Mouse (Mus musculus) midbrain, embryonic 15.5 days (tissue): ENCODE measurements around the gene Igfbp3. TPM values are rescaled to one million over a fixed set of nuclear protein-coding genes. Genes with fewer than 3 reads are reported as not detected.

Experiments
- ATAC-seq: fragments of 200-750 bp; cut with Nextera tagmentation; replicated peaks from 2 replicates; pipeline ENCODE4 v1.8.0; 2017; ENCODE audit warnings: moderate TSS enrichment
- H3K27ac ChIP-seq: fragments of 300-500 bp; sonication (generic); 2 replicates; pipeline ENCODE4 v1.5.1; 2015; ENCODE audit warnings: mild to moderate bottlenecking, inconsistent platforms
- H3K27me3 ChIP-seq: fragments of 300-500 bp; sonication (generic); replicated peaks from 2 replicates; pipeline ENCODE4 v1.6.1; 2015; ENCODE audit warnings: inconsistent platforms
- H3K36me3 ChIP-seq: fragments of 300-500 bp; sonication (generic); replicated peaks from 2 replicates; pipeline ENCODE4 v1.6.1; 2015; ENCODE audit warnings: inconsistent platforms
- H3K4me1 ChIP-seq: fragments of 300-500 bp; sonication (generic); 2 replicates; pipeline ENCODE4 v1.6.1; 2015; ENCODE audit warnings: inconsistent platforms
- H3K4me2 ChIP-seq: fragments of 300-500 bp; sonication (generic); 2 replicates; pipeline ENCODE4 v1.6.1; 2015; ENCODE audit warnings: inconsistent platforms, mild to moderate bottlenecking, moderate library complexity
- H3K4me3 ChIP-seq: fragments of 300-500 bp; sonication (generic); 2 replicates; pipeline ENCODE4 v1.5.1; 2015; ENCODE audit warnings: mild to moderate bottlenecking, inconsistent platforms
- H3K9ac ChIP-seq: fragments of 300-500 bp; sonication (generic); 2 replicates; pipeline ENCODE4 v1.6.1; 2015; ENCODE audit warnings: mild to moderate bottlenecking, inconsistent platforms
- H3K9me3 ChIP-seq: fragments of 300-500 bp; sonication (generic); 2 replicates; pipeline ENCODE4 v1.6.1; 2016; ENCODE audit warnings: inconsistent platforms
- WGBS: fragments of 180-500 bp; shearing (Covaris S2); methylation state at CpG from one replicate; pipeline ENCODE4 v1.1.7; 2015; ENCODE audit warnings: mixed read lengths; 5-methylcytosine and 5-hydroxymethylcytosine counted together
- polyA plus RNA-seq: library from polyadenylated mRNA; unstranded; fragments of >200 nt; fragmentation: Nextera tagmentation; extraction: Ambion mirVana; gene quantifications from 2 replicates; pipeline ENCODE4 v1.2.1, GENCODE M21; 2015

Gene Igfbp3
- polyA plus RNA-seq, 1 experiment from 2014 or later, result 14.8 TPM

DNA sequence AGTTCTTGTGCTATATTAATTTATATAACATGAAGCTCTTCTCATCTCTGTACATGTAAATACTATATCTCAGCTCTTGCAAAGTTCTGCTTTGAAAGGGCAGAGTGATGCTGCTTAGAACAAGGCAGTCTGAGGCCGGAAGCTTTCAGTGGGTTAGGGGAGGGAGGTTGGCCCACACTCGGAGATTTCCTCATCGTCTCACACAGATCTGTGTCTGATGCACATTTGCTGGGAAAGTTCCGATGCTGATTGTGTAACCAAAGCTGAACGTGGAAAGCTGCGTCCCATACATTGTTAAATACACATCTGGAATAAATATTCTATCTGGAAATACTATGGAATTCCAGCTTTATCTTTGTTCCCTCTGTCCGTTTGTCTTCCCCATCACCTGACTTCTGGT, 11.5 kb downstream of the Igfbp3 start:
- peaks cover 6% of the 10 kb centered on the region; the same call in 1 of the 2 replicates for H3K4me1 ChIP-seq
- no peak overlapping the region for H3K9ac ChIP-seq
- 0 out of 2 replicates have a peak, but pooled peaks cover 2% of the 10 kb centered on the region for H3K27me3 ChIP-seq
- WGBS, result 85% methylated on average over 7 of the region's 7 CpGs
- H3K27ac ChIP-seq, result no peak overlapping the region
- no peak overlapping the region for H3K4me2 ChIP-seq
- H3K4me3 ChIP-seq, result no peak overlapping the region
- ATAC-seq, result no peak
- no peaks in the 10 kb centered on the region for H3K9me3 ChIP-seq
- H3K36me3 ChIP-seq, result no peaks in the 10 kb centered on the region

DNA sequence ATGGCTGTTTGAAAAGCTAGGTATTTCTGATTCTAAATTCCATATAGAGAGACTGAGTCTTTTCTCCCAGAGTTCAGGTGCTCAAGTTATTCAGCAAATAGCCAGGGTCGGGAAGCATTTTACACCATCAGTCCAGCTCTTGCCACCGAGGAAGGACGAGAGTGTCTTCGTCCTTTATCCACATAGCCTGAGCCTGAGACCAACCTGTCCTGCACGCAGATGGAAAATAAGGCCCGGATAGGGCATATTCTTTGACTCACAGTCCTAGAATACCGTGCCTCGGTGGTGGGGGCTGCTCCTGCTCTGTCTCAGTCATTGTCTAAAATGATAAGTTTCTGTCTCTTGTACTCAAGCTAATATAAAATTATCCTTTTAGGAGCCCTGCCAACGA, 13.3 kb downstream of the Igfbp3 start:
- H3K9ac ChIP-seq, result no peak overlapping the region
- H3K27ac ChIP-seq, result no peak overlapping the region
- H3K4me1 ChIP-seq, result peaks cover 7% of the 10 kb centered on the region; the same call in 1 of the 2 replicates
- WGBS, result 83% methylated on average over 9 of the region's 9 CpGs
- H3K4me3 ChIP-seq, result no peak overlapping the region
- no peak for ATAC-seq
- 0 out of 2 replicates have a peak, but pooled peaks cover 2% of the 10 kb centered on the region for H3K27me3 ChIP-seq
- no peaks in the 10 kb centered on the region for H3K36me3 ChIP-seq
- H3K4me2 ChIP-seq, result no peak overlapping the region
- H3K9me3 ChIP-seq, result no peaks in the 10 kb centered on the region

GRCm38 (mm10) chr11:7199736-7200392, 13.9 kb downstream of the Igfbp3 start:
- Histone ChIP-seq H3K4me3 (no peak overlapping the region), H3K4me1 (peaks cover 7% of the 10 kb centered on the region; the same call in 1 of the 2 replicates), H3K4me2 (no peak overlapping the region), H3K27me3 (0 out of 2 replicates have a peak, but pooled peaks cover 2% of the 10 kb centered on the region), H3K9me3 (no peaks in the 10 kb centered on the region), H3K36me3 (no peaks in the 10 kb centered on the region), H3K9ac (no peak overlapping the region), H3K27ac (no peak overlapping the region)
- ATAC-seq, result peak; percentile 32
- 62% methylated on average over 14 of the region's 14 CpGs for WGBS

GRCm38 (mm10) chr11:7198481-7199256, 15.1 kb downstream of the Igfbp3 start:
- 86% methylated on average over 10 of the region's 10 CpGs for WGBS

DNA sequence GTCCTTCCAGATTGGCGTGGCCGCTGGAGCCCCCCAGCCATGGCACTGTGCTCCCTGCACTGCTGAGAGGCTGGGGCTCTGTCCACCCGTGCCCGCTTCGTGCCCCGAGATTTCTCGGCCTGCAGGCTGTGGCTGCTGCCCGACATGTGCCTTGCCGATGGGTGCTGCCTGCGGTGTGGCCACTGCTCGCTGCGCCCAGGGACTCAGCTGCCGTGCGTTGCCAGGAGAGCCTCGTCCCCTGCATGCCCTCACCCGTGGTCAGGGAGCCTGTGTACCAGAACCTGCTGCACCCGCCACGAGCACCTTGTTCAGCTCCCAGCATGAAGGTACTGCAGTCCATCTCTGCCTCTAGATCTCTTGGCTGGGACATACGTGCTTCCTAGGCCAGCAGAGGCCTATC, 15.7 kb downstream of the Igfbp3 start:
- no peak for ATAC-seq
- no peak overlapping the region for H3K4me3 ChIP-seq

More at GRCm38 (mm10) chr11:7198481-7199256, 15.1 kb downstream of the Igfbp3 start:
- Histone ChIP-seq H3K4me3 (no peak overlapping the region), H3K4me1 (peaks cover 7% of the 10 kb centered on the region; the same call in 1 of the 2 replicates), H3K36me3 (no peaks in the 10 kb centered on the region), H3K27ac (no peak overlapping the region), H3K9ac (no peak overlapping the region), H3K9me3 (no peaks in the 10 kb centered on the region), H3K4me2 (no peak overlapping the region), H3K27me3 (0 out of 2 replicates have a peak, but pooled peaks cover 2% of the 10 kb centered on the region)
- ATAC-seq, result no peak

GRCm38 (mm10) chr11:7197491-7197941, 16.2 kb downstream of the Igfbp3 start, which contains the start of gene Igfbp1:
Gene Igfbp1, plus strand, starts transcription at chr11:7197782.
- H3K4me1 ChIP-seq, result peaks cover 7% of the 10 kb centered on the region; the same call in 1 of the 2 replicates
- H3K4me3 ChIP-seq, result no peak within 1 kb of the TSS
- H3K9ac ChIP-seq, result no peak within 1 kb of the TSS
- H3K9me3 ChIP-seq, result no peaks in the 10 kb centered on the region
- ATAC-seq, result no peak
- no peak within 1 kb of the TSS for H3K4me2 ChIP-seq
- no peak within 1 kb of the TSS for H3K27ac ChIP-seq
- 0 out of 2 replicates have a peak, but pooled peaks cover 2% of the 10 kb centered on the region for H3K27me3 ChIP-seq
- 19% methylated on average over 12 of the region's 12 CpGs for WGBS
- no peaks in the 10 kb centered on the region for H3K36me3 ChIP-seq

More for the DNA sequence above, 15.7 kb downstream of the Igfbp3 start:
- no peaks in the 10 kb centered on the region for H3K36me3 ChIP-seq
- H3K27me3 ChIP-seq, result 0 out of 2 replicates have a peak, but pooled peaks cover 2% of the 10 kb centered on the region
- H3K9me3 ChIP-seq, result no peaks in the 10 kb centered on the region
- peaks cover 7% of the 10 kb centered on the region; the same call in 1 of the 2 replicates for H3K4me1 ChIP-seq
- WGBS, result 85% methylated on average over 19 of the region's 19 CpGs
- no peak overlapping the region for H3K9ac ChIP-seq
- no peak overlapping the region for H3K27ac ChIP-seq
- no peak overlapping the region for H3K4me2 ChIP-seq

DNA sequence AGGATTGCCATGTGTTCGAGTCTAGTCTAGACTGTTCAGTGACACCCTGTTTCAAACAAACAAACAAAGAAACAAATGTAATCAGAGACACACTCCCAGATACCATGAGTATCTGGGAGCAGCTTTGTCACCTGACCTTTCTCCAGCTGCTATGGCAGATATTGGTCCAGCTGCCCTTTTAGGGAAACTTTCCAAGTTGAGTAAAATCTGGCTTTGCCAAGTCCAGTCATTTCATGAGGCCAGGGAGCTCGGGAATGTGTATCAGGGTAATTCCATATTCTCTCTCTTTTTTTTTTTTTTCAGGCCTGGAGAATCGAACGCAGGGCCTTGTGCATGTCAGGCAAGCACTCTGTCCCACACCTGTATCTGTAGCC, 18.4 kb downstream of the Igfbp3 start:
- ATAC-seq, result no peak
- H3K27ac ChIP-seq, result no peak overlapping the region
- no peak overlapping the region for H3K9ac ChIP-seq
- 0 out of 2 replicates have a peak, but pooled peaks cover 2% of the 10 kb centered on the region for H3K27me3 ChIP-seq
- H3K4me3 ChIP-seq, result no peak overlapping the region
- H3K4me2 ChIP-seq, result no peak overlapping the region
- H3K36me3 ChIP-seq, result no peaks in the 10 kb centered on the region
- 95% methylated on average over 4 of the region's 4 CpGs for WGBS
- no peaks in the 10 kb centered on the region for H3K9me3 ChIP-seq
- peaks cover 7% of the 10 kb centered on the region; the same call in 1 of the 2 replicates for H3K4me1 ChIP-seq

DNA sequence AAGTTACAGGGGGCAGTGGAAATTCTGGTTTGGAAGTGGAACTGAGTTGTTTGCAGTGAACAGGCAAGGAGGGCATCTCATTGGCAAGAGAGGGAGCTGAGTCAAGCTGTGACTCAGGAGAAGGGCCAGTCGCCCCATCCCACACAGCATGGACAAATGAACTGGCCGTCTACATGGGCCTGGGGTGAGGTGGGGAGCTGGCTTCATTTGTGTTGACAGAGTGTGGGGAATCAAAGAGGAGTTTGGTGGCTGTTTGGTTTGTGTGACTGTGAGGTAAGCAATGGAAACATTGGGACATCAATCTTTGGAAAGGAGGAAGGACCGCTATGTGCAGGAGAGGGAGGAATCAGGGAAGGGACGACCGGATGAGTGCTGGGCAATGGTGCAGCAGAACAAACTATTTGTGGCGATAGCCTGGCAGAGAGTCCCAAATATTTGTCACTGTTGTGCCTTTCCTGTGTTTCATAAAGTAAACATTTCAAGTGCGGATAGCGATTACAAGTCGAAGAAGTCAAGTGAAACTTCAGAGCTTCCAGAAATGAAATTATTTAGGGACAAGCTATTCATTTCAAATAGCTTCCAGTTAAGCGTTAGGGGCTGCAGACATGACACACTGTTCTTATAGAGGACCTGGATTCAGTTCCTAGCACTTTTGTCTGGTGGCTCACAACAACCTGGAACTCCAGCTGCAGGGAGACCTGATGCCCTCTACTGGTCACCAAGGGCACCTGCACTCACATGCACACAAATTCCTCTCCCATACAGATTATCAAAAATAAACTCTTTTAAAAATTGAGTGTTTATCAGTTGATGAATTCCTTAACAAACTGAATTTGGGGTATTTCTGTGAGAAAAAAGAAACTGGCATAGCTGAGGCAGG, 19.1 kb downstream of the Igfbp3 start:
- Histone ChIP-seq H3K4me3 (no peak overlapping the region), H3K27me3 (0 out of 2 replicates have a peak, but pooled peaks cover 2% of the 10 kb centered on the region), H3K36me3 (no peaks in the 10 kb centered on the region), H3K4me1 (peaks cover 7% of the 10 kb centered on the region; the same call in 1 of the 2 replicates), H3K9me3 (no peaks in the 10 kb centered on the region), H3K9ac (no peak overlapping the region), H3K4me2 (no peak overlapping the region), H3K27ac (no peak overlapping the region)
- ATAC-seq, result no peak
- whole genome bisulfite sequencing, result 93% methylated on average over 10 of the region's 10 CpGs

- H3K36me3 ChIP-seq, result no peaks in the 10 kb centered on the region
- 0 out of 2 replicates have a peak, but pooled peaks cover 1% of the 10 kb centered on the region for H3K27me3 ChIP-seq
- H3K27ac ChIP-seq, result no peak overlapping the region
- H3K9me3 ChIP-seq, result no peaks in the 10 kb centered on the region
- WGBS, result 82% methylated on average over 9 of the region's 9 CpGs
- ATAC-seq, result no peak
- no peak overlapping the region for H3K4me3 ChIP-seq
- H3K4me2 ChIP-seq, result no peak overlapping the region
- H3K9ac ChIP-seq, result no peak overlapping the region
- peaks cover 7% of the 10 kb centered on the region; the same call in 1 of the 2 replicates for H3K4me1 ChIP-seq
Measured at GRCm38 (mm10) chr11:7193134-7193533, 20.6 kb downstream of the Igfbp3 start.

- Histone ChIP-seq H3K36me3 (no peaks in the 10 kb centered on the region), H3K9me3 (no peaks in the 10 kb centered on the region), H3K4me3 (no peak overlapping the region), H3K4me2 (no peak overlapping the region), H3K27me3 (no peaks in the 10 kb centered on the region), H3K9ac (no peak overlapping the region), H3K4me1 (peaks cover 6% of the 10 kb centered on the region; the same call in 1 of the 2 replicates), H3K27ac (no peak overlapping the region)
- 70% methylated on average over 6 of the region's 6 CpGs for WGBS
- no peak for ATAC-seq
Measured at GRCm38 (mm10) chr11:7192710-7193109, 21.0 kb downstream of the Igfbp3 start.

DNA sequence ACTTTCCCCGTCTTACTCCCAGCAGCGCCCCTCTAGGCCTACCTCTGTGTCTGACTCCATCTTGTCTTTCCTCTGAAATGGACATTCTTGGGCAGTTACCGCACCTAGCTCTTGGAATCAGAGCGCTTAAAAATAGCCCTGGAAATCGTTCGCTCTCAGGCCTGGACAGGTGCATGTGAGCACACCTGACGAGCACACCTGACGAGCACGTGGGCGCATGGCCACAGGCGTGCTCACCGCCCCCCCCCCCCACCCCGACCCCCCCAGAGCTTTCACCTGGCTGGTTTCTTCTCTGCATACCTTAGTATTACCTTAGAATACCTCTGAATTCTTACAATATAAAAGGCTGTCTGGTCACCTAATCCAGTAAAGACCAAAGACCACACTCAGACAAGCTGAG, 25.3 kb downstream of the Igfbp3 start, which contains the start of gene Gm11985:
Gm11985 (minus strand) TSS at position 101 of the 400 bp plus-strand sequence.
- Histone ChIP-seq H3K27ac (no peak within 1 kb of the TSS), H3K36me3 (no peaks in the 10 kb centered on the region), H3K9me3 (no peaks in the 10 kb centered on the region), H3K9ac (no peak within 1 kb of the TSS), H3K27me3 (no peaks in the 10 kb centered on the region), H3K4me3 (no peak within 1 kb of the TSS), H3K4me1 (no peaks in the 10 kb centered on the region), H3K4me2 (no peak within 1 kb of the TSS)
- WGBS, result 90% methylated on average over 13 of the region's 13 CpGs
- ATAC-seq, result no peak
